ENCODE assay signal across 7 mouse cellular contexts in genomic region chr10:120476516-120477336, GRCm38 (mm10). TPM values are rescaled to one million over a fixed set of nuclear protein-coding genes. Genes with fewer than 3 reads are reported as not detected.
DNase-seq lines count a peak whose midpoint lies in the region; ATAC-seq and TF ChIP-seq lines count a peak whose summit lies in the region.

No protein-coding gene starts in this region.

- H3ac ChIP-seq in myocyte (ENCODE audit: control insufficient read depth, insufficient read length): peak overlapping the region; percentile 71

- under 1% methylated on average over 51 of the region's 52 CpGs for WGBS in embryonic facial prominence, embryonic 11.5 days
- WGBS in hindbrain, embryonic 10.5 days: under 1% methylated on average over 52 of the region's 52 CpGs

- H3K27me3 ChIP-seq in ES-Bruce4 (ENCODE audit: control insufficient read depth, insufficient read depth, low read length, poor library complexity, severe bottlenecking) (peaks cover 38% of the 10 kb centered on the region), myocyte (ENCODE audit: control insufficient read depth, insufficient read depth, insufficient read length) (no peaks in the 10 kb centered on the region)
- H3K27me3 ChIP-seq in embryonic facial prominence, embryonic 11.5 days (ENCODE audit: control insufficient read depth, insufficient read depth, low read length): no peaks in the 10 kb centered on the region
- H3K27me3 ChIP-seq in hindbrain, embryonic 10.5 days (ENCODE audit: insufficient read depth, poor library complexity, severe bottlenecking): no peaks in the 10 kb centered on the region

- peak overlapping the region; percentile 68 for H3K4me3 ChIP-seq in ES-Bruce4 (ENCODE audit: low read depth, low read length)
- H3K4me3 ChIP-seq in embryonic facial prominence, embryonic 11.5 days (ENCODE audit: low read depth, low read length): peak overlapping the region; percentile 97
- H3K4me3 ChIP-seq in hindbrain, embryonic 10.5 days: peak overlapping the region; percentile 90
- peak overlapping the region; percentile 82 for H3K4me3 ChIP-seq in myocyte

- H3K36me3 ChIP-seq in ES-Bruce4 (ENCODE audit: control insufficient read depth, insufficient read depth, low read length, poor library complexity, severe bottlenecking) (no peaks in the 10 kb centered on the region), myocyte (ENCODE audit: control insufficient read depth, insufficient read depth) (no peaks in the 10 kb centered on the region)
- H3K36me3 ChIP-seq in embryonic facial prominence, embryonic 11.5 days (replicated peaks; ENCODE audit: control insufficient read depth, insufficient read depth, low read depth, low read length): no peaks in the 10 kb centered on the region
- no peaks in the 10 kb centered on the region for H3K36me3 ChIP-seq in hindbrain, embryonic 10.5 days

- peak overlapping the region; percentile 94 for H3K4me2 ChIP-seq in embryonic facial prominence, embryonic 11.5 days (ENCODE audit: low read depth, low read length)
- peak overlapping the region; percentile 98 for H3K4me2 ChIP-seq in myocyte (ENCODE audit: low read depth)

- no peaks in the 10 kb centered on the region for H3K4me1 ChIP-seq in ES-Bruce4 (ENCODE audit: control insufficient read depth, insufficient read depth, low read length)
- H3K4me1 ChIP-seq in embryonic facial prominence, embryonic 11.5 days (ENCODE audit: control insufficient read depth, insufficient read depth, low read length): no peaks in the 10 kb centered on the region; the same call in none of the 2 replicates
- peaks cover 49% of the 10 kb centered on the region for H3K4me1 ChIP-seq in hindbrain, embryonic 10.5 days (replicated peaks)

- peak overlapping the region; percentile 95 for H3K9ac ChIP-seq in ES-Bruce4 (ENCODE audit: low read depth, poor library complexity, severe bottlenecking)
- peak overlapping the region; percentile 100 for H3K9ac ChIP-seq in embryonic facial prominence, embryonic 11.5 days (replicated peaks; ENCODE audit: low read length)

- TF ChIP-seq EP300 in ES-Bruce4 (IDR thresholded peaks at IDR 0.05; ENCODE audit: insufficient read depth, low read depth, low read length): no peak

- TF ChIP-seq POLR2A in ES-Bruce4 (IDR thresholded peaks at IDR 0.05; ENCODE audit: insufficient read depth, low read length) (no peak), myocyte (IDR thresholded peaks at IDR 0.05; ENCODE audit: insufficient read length, low read depth) (peak; percentile 42)

- DNase-seq in 3134 (ENCODE audit: extremely low read depth, insufficient read length, low spot score) (peak; percentile 90), liver (peak; percentile 53)
- peak; percentile 80 for DNase-seq in embryonic facial prominence, embryonic 11.5 days (ENCODE audit: low spot score)
- DNase-seq in hindbrain, embryonic 10.5 days (ENCODE audit: low spot score): peak; percentile 82

- H3K9me3 ChIP-seq in ES-Bruce4 (replicated peaks; ENCODE audit: control insufficient read depth, insufficient read depth, low read length, poor library complexity, severe bottlenecking): no peaks in the 10 kb centered on the region
- H3K9me3 ChIP-seq in embryonic facial prominence, embryonic 11.5 days (replicated peaks; ENCODE audit: control insufficient read depth, low read length): no peaks in the 10 kb centered on the region
- no peaks in the 10 kb centered on the region for H3K9me3 ChIP-seq in hindbrain, embryonic 10.5 days

- H3K79me2 ChIP-seq in myocyte (ENCODE audit: control insufficient read depth, insufficient read depth): peaks cover 36% of the 10 kb centered on the region

- peak; percentile 77 for ATAC-seq in embryonic facial prominence, embryonic 11.5 days (replicated peaks; ENCODE audit: insufficient number of reproducible peaks, low FRiP score, low TSS enrichment, low read depth)
- ATAC-seq in erythroid progenitor cell, adult 5-6 weeks (replicated peaks; ENCODE audit: low FRiP score, poor library complexity, severe bottlenecking): no peak

- no peak overlapping the region for H3K27ac ChIP-seq in ES-Bruce4 (ENCODE audit: insufficient read depth, low read length)
- H3K27ac ChIP-seq in embryonic facial prominence, embryonic 11.5 days (replicated peaks; ENCODE audit: low read depth, low read length): peak overlapping the region; percentile 97
- H3K27ac ChIP-seq in hindbrain, embryonic 10.5 days: peak overlapping the region; percentile 99

- no peak for TF ChIP-seq CTCF in ES-Bruce4 (IDR thresholded peaks at IDR 0.05; ENCODE audit: low read depth, low read length)

TF ChIP-seq in myocyte, 11 proteins besides CTCF, POLR2A, EP300 and RAD21:
- TF ChIP-seq SRF (IDR thresholded peaks at IDR 0.05; ENCODE audit: control insufficient read depth, insufficient read length, low read depth): no peak
- no peak for TF ChIP-seq POLR2AphosphoS2 (IDR thresholded peaks at IDR 0.05; ENCODE audit: insufficient read length, low read depth)
- TF ChIP-seq MYOG (IDR thresholded peaks at IDR 0.05; ENCODE audit: control insufficient read depth in 1 of 3, insufficient read depth in 1 of 3, insufficient read length in 2 of 3, low read depth in 2 of 3): peak in 2 of 3 experiments; percentile 22 to 30
- no peak for TF ChIP-seq E2F4 (IDR thresholded peaks at IDR 0.05; ENCODE audit: insufficient read depth)
- peak; percentile 41 for TF ChIP-seq USF1 (IDR thresholded peaks at IDR 0.05; ENCODE audit: low read depth)
- TF ChIP-seq CEBPB (IDR thresholded peaks at IDR 0.05; ENCODE audit: insufficient read depth, poor library complexity, severe bottlenecking): no peak

RNA-seq across cellular contexts. Expression of gene Hmga2, which starts 0.5 kb away (rescaled TPM):
- polyA plus RNA-seq in ES-Bruce4 (2011; ENCODE audit: insufficient read depth, insufficient read length, low read depth, missing spikeins) (37.2 and 40.7 TPM in 2 replicates), myocyte (2012; fragmentation: generic; extraction: Trizol) (4.3 TPM)
- 99.0 and 113 TPM in 2 replicates for polyA plus RNA-seq in embryonic facial prominence, embryonic 11.5 days (2014; fragmentation: Nextera tagmentation; extraction: Ambion mirVana)
- 30.6 and 49.7 TPM in 2 replicates for polyA plus RNA-seq in hindbrain, embryonic 10.5 days (2016; fragmentation: Nextera tagmentation; extraction: Ambion mirVana)
- total RNA-seq in erythroid progenitor cell, adult 5-6 weeks (2015; ENCODE audit: low replicate concordance): 0.36 TPM in 1 of 2 replicates, not detected in the other
- 0.38 TPM in 1 of 2 replicates, not detected in the other for total RNA-seq in erythroid progenitor cell, adult 5-6 weeks (2017; ENCODE audit: low replicate concordance)
